Mouse (Mus musculus) urinary bladder, postnatal 36 days (tissue): ENCODE measurements at regions not wholly inside any gene's neighbourhood (a gene's known extent, or its start where the extent isn't known, plus 50 kb on each side); places are given as distances from the start of the nearest gene placed in this dataset.

ENCODE experiments used
- DNase-seq, 2 experiments: peaks; one replicate each; pipeline ENCODE4 v3.0.0; 2022; ENCODE audit warnings: low spot score in 2 of 2, mixed read lengths in 1 of 2

GRCm38 (mm10) chr14:25366009-25366408 lies 93.0 kb upstream of the Zmiz1 start:
- peak in 1 of 2 experiments; percentile 43 for DNase-seq

GRCm38 (mm10) chr14:25370306-25371020 lies 88.5 kb upstream of the Zmiz1 start:
- DNase-seq: no peak

- no peak for DNase-seq
Measured at GRCm38 (mm10) chr14:25371021-25371400, 88.0 kb upstream of the Zmiz1 start.

- DNase-seq: no peak
Measured at GRCm38 (mm10) chr14:25371661-25372060, 87.3 kb upstream of the Zmiz1 start.

- no peak for DNase-seq
Measured at GRCm38 (mm10) chr14:25372581-25372980, 86.4 kb upstream of the Zmiz1 start.

GRCm38 (mm10) chr14:25373167-25373566 lies 85.8 kb upstream of the Zmiz1 start:
- DNase-seq: no peak

- DNase-seq: no peak
Measured at GRCm38 (mm10) chr14:25375001-25375400, 84.0 kb upstream of the Zmiz1 start.

GRCm38 (mm10) chr14:25377091-25377490 lies 81.9 kb upstream of the Zmiz1 start:
- no peak for DNase-seq

GRCm38 (mm10) chr14:25377554-25377899 lies 81.5 kb upstream of the Zmiz1 start:
- no peak for DNase-seq

GRCm38 (mm10) chr14:25377900-25378716 lies 80.9 kb upstream of the Zmiz1 start:
- peak; percentile 72 to 80 for DNase-seq

GRCm38 (mm10) chr14:25378717-25379224 lies 80.2 kb upstream of the Zmiz1 start:
- no peak for DNase-seq

- DNase-seq: no peak
Measured at GRCm38 (mm10) chr14:25383169-25383824, 75.7 kb upstream of the Zmiz1 start.

- DNase-seq: no peak
Measured at GRCm38 (mm10) chr14:25385644-25386043, 73.3 kb upstream of the Zmiz1 start.

- DNase-seq: no peak
Measured at GRCm38 (mm10) chr14:25387780-25388179, 71.2 kb upstream of the Zmiz1 start.

- DNase-seq: no peak
Measured at GRCm38 (mm10) chr14:25389314-25389713, 69.7 kb upstream of the Zmiz1 start.

GRCm38 (mm10) chr14:25392412-25392811 lies 66.6 kb upstream of the Zmiz1 start:
- no peak for DNase-seq

- DNase-seq: no peak
Measured at GRCm38 (mm10) chr14:25392940-25393339, 66.0 kb upstream of the Zmiz1 start.

- DNase-seq: no peak
Measured at GRCm38 (mm10) chr14:25394931-25395330, 64.1 kb upstream of the Zmiz1 start.

- peak; percentile 52 to 74 for DNase-seq
Measured at GRCm38 (mm10) chr14:25396990-25397531, 61.9 kb upstream of the Zmiz1 start.

GRCm38 (mm10) chr14:25397751-25398150 lies 61.2 kb upstream of the Zmiz1 start:
- DNase-seq: no peak

- no peak for DNase-seq
Measured at GRCm38 (mm10) chr14:25398745-25399144, 60.2 kb upstream of the Zmiz1 start.

- DNase-seq: no peak
Measured at GRCm38 (mm10) chr14:25399286-25399685, 59.7 kb upstream of the Zmiz1 start.
